Mouse (Mus musculus): Measurements from ENCODE around the gene Tpcn2. TPM values are rescaled to one million over a fixed set of nuclear protein-coding genes. Genes with fewer than 3 reads are reported as not detected.

Tpcn2 gene
- total and polyA plus RNA-seq, 2 experiments from 2014 or later = 2.3 to 4.7 TPM

DNA sequence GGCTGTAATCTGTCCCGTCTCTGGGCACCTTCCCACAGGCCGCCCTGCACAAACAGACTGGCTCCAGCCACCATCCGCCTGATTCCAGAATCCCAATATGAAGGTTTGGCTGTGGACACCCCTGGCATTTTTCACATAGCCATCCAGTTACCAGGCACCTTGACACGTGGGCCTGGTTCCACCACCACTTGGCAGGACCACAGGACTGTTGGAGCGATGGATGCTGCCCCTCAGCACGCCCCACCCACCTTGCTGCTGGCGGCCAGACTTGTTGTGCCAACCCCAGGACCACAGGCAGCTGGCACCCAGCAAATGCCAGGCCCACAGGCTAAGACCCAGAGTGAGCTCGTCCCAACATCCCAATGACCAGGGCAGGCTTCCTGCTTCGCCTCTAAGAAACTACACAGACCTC lies 64.4 kb downstream of the Tpcn2 start:
- Histone ChIP-seq H3K27ac (no peak overlapping the region), H3K4me3 (ENCODE audit: low read length) (no peak overlapping the region), H3K36me3 (ENCODE audit: insufficient read depth, low read length) (no peaks in the 10 kb centered on the region), H3K4me1 (ENCODE audit: insufficient read depth, low read length) (no peaks in the 10 kb centered on the region), H3K4me2 (ENCODE audit: low read depth, low read length) (no peak overlapping the region), H3K9ac (replicated peaks; ENCODE audit: low read length) (no peak overlapping the region), H3K9me3 (ENCODE audit: low read length) (no peaks in the 10 kb centered on the region), H3K27me3 (ENCODE audit: insufficient read depth, low read length) (no peaks in the 10 kb centered on the region)
- WGBS = 48% methylated on average over 9 of the region's 9 CpGs
- peak; percentile 78; the same call in 1 of the 2 replicates for ATAC-seq
- DNase-seq (ENCODE audit: low spot score) = peak; percentile 64
- no peak for TF ChIP-seq CTCF (IDR thresholded peaks at IDR 0.05; ENCODE audit: low read depth)

DNA sequence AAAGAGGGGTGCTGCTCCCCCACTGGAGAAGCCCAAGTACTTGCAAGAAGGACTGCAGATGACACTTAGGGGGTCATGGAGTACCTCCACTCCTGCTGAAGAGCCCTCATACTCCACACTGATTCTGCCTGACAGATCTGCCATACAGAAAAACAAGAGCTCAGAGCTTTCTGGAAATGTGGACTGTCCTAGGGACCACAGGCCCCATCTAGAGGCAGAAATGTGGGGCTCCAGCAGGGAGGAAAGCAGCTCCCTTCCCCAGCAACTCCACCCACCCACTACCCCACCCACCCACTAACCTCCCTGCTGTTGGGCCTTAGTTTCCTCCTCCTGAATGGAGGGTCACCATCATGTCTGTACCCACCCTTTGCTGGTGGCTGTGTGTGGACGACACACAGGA lies 67.2 kb downstream of the Tpcn2 start:
- 48% methylated on average over 1 of the region's 1 CpGs for WGBS
- ATAC-seq (no peak), DNase-seq (ENCODE audit: low spot score) (peak; percentile 27)
- H3K4me2 ChIP-seq (ENCODE audit: low read depth, low read length) = no peak overlapping the region
- H3K27ac ChIP-seq = no peak overlapping the region
- no peak overlapping the region for H3K4me3 ChIP-seq (ENCODE audit: low read length)
- TF ChIP-seq CTCF (IDR thresholded peaks at IDR 0.05; ENCODE audit: low read depth) = peak; percentile 57
- no peaks in the 10 kb centered on the region for H3K9me3 ChIP-seq (ENCODE audit: low read length)
- H3K27me3 ChIP-seq (ENCODE audit: insufficient read depth, low read length) = no peaks in the 10 kb centered on the region
- H3K36me3 ChIP-seq (ENCODE audit: insufficient read depth, low read length) = no peaks in the 10 kb centered on the region
- 0 out of 2 replicates have a peak, but pooled peaks cover 3% of the 10 kb centered on the region for H3K4me1 ChIP-seq (ENCODE audit: insufficient read depth, low read length)
- no peak overlapping the region for H3K9ac ChIP-seq (replicated peaks; ENCODE audit: low read length)

DNA sequence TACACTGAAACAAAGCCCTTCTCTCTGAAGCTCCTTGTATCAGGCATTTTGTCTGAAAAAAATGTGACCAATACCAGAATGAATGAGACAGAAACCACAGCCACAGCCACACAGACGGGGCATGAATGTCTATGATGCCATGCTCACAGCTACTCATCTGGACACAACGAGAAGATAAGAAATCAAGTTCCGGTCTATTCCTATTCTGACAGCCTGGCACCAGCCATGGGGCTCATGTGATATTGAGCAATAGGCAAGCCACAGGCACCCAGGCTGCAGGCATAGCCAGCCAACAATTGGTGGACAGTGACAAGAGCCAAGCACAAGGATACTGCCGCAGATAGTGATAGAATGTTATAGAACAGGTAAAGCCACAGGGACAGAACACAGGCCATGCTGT lies 68.3 kb downstream of the Tpcn2 start:
- TF ChIP-seq CTCF (IDR thresholded peaks at IDR 0.05; ENCODE audit: low read depth) = no peak
- no peak overlapping the region for H3K4me2 ChIP-seq (ENCODE audit: low read depth, low read length)
- H3K36me3 ChIP-seq (ENCODE audit: insufficient read depth, low read length) = no peaks in the 10 kb centered on the region
- H3K9ac ChIP-seq (replicated peaks; ENCODE audit: low read length) = no peak overlapping the region
- no peaks in the 10 kb centered on the region for H3K27me3 ChIP-seq (ENCODE audit: insufficient read depth, low read length)
- 70% methylated on average over 4 of the region's 4 CpGs for WGBS
- no peaks in the 10 kb centered on the region for H3K9me3 ChIP-seq (ENCODE audit: low read length)
- 0 out of 2 replicates have a peak, but pooled peaks cover 4% of the 10 kb centered on the region for H3K4me1 ChIP-seq (ENCODE audit: insufficient read depth, low read length)
- no peak overlapping the region for H3K27ac ChIP-seq
- no peak overlapping the region for H3K4me3 ChIP-seq (ENCODE audit: low read length)
- no peak for ATAC-seq
- DNase-seq (ENCODE audit: low spot score) = no peak

DNA sequence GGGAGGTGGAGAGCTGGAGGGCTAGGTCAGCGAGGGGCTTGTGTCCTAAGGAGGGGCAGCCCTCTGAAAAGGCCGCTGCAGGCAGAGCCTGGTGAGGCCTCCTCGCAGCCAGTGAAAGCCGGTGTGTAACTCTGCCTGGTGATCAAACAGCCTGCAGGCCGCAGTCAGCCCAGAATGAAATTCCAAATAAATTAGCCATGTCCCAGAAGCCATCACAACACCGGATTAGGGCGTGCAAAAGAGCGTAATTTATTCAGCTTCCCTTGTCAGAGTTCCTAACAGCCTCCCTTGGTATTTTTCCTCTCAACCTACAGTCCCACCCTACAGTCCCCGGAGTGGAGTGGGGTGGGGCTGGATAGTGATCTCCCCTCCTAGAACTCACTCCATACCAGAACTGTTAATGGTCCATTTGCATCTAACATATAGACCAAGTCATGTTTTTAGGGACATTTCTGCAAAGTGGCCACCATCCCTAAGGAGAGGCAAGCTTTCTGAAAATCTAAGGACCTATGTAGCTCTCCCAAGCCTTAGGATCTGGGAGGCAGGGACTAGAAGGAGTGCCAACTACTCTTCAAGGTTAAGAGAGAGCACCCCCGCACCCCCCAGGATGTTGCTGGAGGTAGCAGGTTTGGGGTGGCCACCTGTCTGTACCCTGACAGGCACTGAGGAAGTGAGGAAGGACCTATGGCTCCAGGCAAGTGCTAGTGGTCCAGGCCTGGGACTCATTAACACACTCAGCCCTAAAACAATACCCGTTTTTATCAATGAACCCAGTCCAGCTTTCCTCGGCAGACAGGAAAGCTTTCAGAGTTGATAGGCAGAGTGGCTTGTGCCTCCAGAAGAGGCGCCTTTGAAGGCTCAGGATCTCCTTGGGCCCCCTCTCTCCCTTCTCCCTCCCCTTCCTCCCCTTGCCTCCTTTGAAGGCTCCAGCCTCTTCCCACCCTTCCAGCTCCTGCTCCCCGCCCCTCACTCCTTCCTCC lies 71.8 kb downstream of the Tpcn2 start:
- WGBS = 28% methylated on average over 14 of the region's 14 CpGs
- no peak overlapping the region; the same call in 1 of the 2 replicates for H3K9ac ChIP-seq (replicated peaks; ENCODE audit: low read length)
- H3K4me3 ChIP-seq (ENCODE audit: low read length) = no peak overlapping the region
- no peak for TF ChIP-seq CTCF (IDR thresholded peaks at IDR 0.05; ENCODE audit: low read depth)
- no peak overlapping the region for H3K4me2 ChIP-seq (ENCODE audit: low read depth, low read length)
- DNase-seq (ENCODE audit: low spot score) (peak; percentile 19), ATAC-seq (0 out of 2 replicates have a peak, but pooled peaks have one; percentile 46)
- H3K27ac ChIP-seq = no peak overlapping the region
- no peaks in the 10 kb centered on the region for H3K9me3 ChIP-seq (ENCODE audit: low read length)
- peaks cover 6% of the 10 kb centered on the region; the same call in 1 of the 2 replicates for H3K4me1 ChIP-seq (ENCODE audit: insufficient read depth, low read length)
- no peaks in the 10 kb centered on the region for H3K36me3 ChIP-seq (ENCODE audit: insufficient read depth, low read length)
- H3K27me3 ChIP-seq (ENCODE audit: insufficient read depth, low read length) = no peaks in the 10 kb centered on the region

DNA sequence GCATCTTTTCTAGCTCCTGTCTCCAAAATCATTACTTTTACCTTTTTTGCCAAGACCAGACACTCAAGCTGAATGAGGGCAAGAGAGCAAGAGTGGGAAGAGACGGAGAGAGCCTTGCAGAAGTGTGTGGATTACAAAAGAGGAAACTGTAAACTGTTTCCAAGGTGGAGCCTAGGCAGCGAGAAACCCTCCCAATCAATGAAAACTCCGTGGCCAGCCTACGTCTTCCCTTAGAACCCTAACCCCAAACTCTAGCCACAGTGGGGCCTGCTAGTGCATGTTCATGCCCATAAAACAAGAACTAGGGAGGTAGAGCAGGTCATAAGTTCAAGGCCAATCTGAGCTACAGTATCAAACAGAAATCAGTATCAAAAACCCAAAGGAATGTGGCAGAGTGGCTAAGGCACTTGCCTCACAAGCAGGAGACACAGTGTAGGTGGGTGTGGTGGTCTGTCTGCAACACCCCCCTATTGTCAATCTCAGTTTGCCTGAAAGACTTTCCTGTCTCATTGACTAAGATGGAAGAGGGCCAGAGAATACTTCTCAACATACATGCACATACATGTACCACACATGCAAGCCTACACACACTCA lies 73.2 kb downstream of the Tpcn2 start:
- no peaks in the 10 kb centered on the region for H3K36me3 ChIP-seq (ENCODE audit: insufficient read depth, low read length)
- DNase-seq (ENCODE audit: low spot score) (no peak), ATAC-seq (no peak)
- no peaks in the 10 kb centered on the region for H3K27me3 ChIP-seq (ENCODE audit: insufficient read depth, low read length)
- H3K4me3 ChIP-seq (ENCODE audit: low read length) = no peak overlapping the region
- no peaks in the 10 kb centered on the region for H3K9me3 ChIP-seq (ENCODE audit: low read length)
- no peak overlapping the region for H3K4me2 ChIP-seq (ENCODE audit: low read depth, low read length)
- H3K4me1 ChIP-seq (ENCODE audit: insufficient read depth, low read length) = peaks cover 17% of the 10 kb centered on the region
- WGBS = 85% methylated on average over 4 of the region's 4 CpGs
- TF ChIP-seq CTCF (IDR thresholded peaks at IDR 0.05; ENCODE audit: low read depth) = no peak
- no peak overlapping the region for H3K9ac ChIP-seq (replicated peaks; ENCODE audit: low read length)
- H3K27ac ChIP-seq = no peak overlapping the region

DNA sequence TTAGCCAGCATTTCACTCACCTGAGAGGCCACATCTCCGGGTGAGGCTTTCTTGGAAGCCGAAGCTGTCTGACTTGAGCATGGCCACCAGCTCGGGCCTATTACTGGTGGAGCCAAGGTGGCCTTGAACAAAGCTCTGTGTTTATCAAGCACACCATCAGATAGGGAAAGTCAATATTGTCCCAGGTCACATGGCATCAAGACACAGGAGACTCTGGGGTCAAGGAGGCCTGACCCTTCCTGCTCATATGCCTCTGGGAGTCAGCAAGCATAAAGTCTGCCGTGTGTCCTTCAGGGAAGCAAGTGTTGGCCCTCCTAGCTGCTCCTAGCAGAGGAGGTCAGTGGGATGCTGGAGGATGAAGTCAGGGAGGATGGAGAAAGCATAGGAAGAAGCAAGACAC lies 75.8 kb downstream of the Tpcn2 start, which contains the start of gene 1810010D01Rik:
Gene 1810010D01Rik (minus strand): TSS at position 114 of the 400 bp plus-strand sequence.
- H3K36me3 ChIP-seq (ENCODE audit: insufficient read depth, low read length) = no peaks in the 10 kb centered on the region
- no peaks in the 10 kb centered on the region for H3K9me3 ChIP-seq (ENCODE audit: low read length)
- DNase-seq (ENCODE audit: low spot score) (no peak), ATAC-seq (no peak)
- H3K4me1 ChIP-seq (ENCODE audit: insufficient read depth, low read length) = peaks cover 17% of the 10 kb centered on the region
- peak within 1 kb of the TSS; percentile 83; the same call in 1 of the 2 replicates for H3K27ac ChIP-seq
- H3K4me2 ChIP-seq (ENCODE audit: low read depth, low read length) = no peak within 1 kb of the TSS
- H3K9ac ChIP-seq (replicated peaks; ENCODE audit: low read length) = no peak within 1 kb of the TSS
- 93% methylated on average over 4 of the region's 4 CpGs for WGBS
- no peak for TF ChIP-seq CTCF (IDR thresholded peaks at IDR 0.05; ENCODE audit: low read depth)
- H3K4me3 ChIP-seq (ENCODE audit: low read length) = no peak within 1 kb of the TSS
- H3K27me3 ChIP-seq (ENCODE audit: insufficient read depth, low read length) = no peaks in the 10 kb centered on the region

Data from hindbrain, postnatal 0 days (tissue).